Mouse (Mus musculus) adrenal gland, adult 18-20 months (tissue): ENCODE measurements around the gene Midn. TPM values are rescaled to one million over a fixed set of nuclear protein-coding genes. Genes with fewer than 3 reads are reported as not detected.
A peak's percentile ranks its signal among the peaks of the same experiment; 100 is the strongest.

Experiments used
- DNase-seq, 2 experiments: peaks; one replicate each; pipeline ENCODE4 v3.0.0; 2021 to 2022; ENCODE audit warnings: low spot score in 2 of 2
- total RNA-seq, 2 experiments: library from RNA; stranded (reverse); gene quantifications; 1 replicate in 1 of 2; 2 replicates in 1 of 2; pipeline ENCODE4 v1.2.3; 2021

Midn gene
- total RNA-seq, 2 experiments from 2014 or later = 64.8 to 82.0 TPM

DNA sequence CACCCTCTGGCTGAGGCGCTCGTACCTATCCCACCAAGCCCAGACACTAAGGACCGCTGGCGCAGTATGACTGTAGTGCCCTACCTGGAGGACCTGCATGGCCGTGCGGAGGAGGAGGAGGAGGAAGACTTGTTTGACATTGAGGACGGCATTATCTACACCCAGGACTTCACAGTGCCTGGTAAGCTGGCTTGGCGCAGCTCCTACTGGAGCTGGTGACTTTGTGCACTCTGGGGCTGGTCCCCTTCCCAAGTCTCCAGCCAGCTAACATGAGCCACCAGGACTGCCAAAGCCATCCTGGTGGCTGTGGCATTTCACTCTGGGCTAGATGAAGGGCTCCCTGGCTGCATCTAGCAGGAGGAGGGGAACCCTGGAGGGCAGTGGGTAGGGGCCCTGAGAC is 20.2 kb upstream of the Midn start:
- no peak for DNase-seq

GRCm38 (mm10) chr10:80129846-80130245 is 18.2 kb upstream of the Midn start:
- DNase-seq = no peak

- DNase-seq = no peak
These were observed 17.6 kb upstream of the Midn start for GRCm38 (mm10) chr10:80130403-80131031.

DNA sequence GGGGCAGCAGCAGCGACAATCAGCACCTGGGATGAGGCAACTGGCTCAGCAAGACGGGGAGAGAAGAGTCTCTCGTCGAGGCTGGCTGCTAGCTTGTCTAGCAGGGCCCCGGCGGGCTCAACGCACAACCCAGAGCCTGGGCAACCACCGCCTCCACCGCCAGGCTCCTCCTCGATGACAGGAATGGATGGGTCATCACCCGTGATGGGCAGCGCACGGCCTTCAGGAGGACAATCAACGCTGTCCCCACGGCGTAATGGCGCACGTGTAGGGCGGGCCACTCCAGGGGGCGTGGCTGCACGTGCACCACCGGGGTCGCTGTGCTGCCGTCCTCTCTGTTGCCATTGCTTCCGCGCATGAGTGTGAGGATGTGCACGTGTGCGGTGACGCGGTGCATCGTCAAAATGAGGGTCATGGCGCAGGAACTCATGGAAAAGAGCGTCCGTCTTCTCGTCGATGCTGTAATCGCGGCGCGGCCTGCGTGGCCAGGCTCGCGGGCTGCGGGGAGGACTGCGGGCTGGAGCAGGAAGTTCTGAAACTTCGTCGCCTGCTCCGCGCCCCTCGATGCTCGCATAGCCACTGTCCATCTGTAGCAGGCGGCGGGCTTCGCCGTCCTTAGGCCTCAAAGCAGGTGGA is 16.6 kb upstream of the Midn start:
- no peak for DNase-seq

GRCm38 (mm10) chr10:80131952-80132350 is 16.1 kb upstream of the Midn start:
- no peak for DNase-seq

DNA sequence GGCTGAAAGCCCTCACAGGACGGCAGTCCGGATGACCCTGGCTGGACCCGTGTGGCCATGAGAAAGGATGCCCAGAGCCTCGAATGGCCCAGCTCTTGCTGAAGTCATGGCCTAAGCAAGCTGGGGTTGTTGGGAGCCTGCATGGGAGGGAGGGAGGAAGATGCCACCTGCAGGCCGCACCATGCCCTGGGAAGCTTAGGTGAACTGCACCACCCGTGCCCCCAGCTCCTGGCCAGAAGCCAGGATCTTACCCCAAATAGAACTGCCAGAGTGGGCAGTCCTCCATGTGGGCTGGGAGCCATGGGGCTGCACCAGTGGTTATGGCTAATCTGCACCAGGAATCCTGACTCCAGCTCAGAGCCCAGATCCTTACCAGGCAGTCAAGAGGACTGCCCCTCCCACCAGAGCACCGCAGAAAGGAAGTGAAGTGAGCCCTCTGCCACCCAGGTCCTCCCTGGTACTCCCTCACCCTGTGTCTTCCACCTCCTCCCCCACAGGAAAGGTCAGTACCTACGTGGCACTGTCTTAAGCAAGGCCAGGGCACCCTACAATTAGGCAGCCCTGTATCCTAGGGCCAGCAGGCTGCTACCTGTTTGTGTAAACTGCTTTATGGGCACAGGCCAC is 14.7 kb upstream of the Midn start:
- DNase-seq = no peak

DNA sequence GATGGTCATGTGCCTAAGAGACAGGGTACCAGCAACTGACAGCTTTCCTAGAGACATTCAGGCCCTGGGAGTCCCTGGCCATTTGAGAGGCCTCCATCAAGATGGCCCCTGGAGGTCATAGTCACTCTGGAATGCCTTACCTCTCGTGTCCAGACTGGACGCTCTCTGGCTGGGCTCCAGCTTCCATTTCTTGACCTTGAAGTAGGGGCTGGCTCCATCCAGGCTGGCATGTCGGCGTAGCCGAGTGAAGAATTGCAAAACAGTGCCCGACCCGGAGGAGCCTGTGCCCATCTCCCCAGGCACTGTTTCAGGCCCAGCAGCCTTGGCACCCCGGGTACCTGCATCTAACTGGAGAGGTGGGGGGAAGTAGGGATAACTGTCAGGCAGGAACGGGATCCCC is 13.7 kb upstream of the Midn start:
- no peak for DNase-seq

DNA sequence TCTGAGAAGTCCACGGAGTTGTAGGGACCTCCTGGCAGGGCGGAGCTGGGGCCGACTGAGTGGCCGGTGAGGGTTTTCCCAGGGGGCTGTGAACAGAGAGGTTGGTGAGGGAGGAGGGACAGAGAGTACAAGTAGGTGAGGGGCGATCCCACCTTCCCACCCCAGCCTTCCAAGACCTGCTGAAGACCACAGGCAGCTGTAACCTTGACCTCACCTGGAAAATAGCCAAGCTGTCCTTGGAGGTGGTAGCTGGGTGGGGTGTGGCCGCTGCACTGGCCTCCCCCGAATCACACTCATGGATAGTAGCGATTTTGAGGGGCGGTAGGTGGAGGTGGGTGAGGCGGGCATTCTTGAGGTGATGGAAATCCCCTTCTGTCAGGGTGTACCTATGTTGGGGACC is 12.9 kb upstream of the Midn start:
- no peak for DNase-seq

DNA sequence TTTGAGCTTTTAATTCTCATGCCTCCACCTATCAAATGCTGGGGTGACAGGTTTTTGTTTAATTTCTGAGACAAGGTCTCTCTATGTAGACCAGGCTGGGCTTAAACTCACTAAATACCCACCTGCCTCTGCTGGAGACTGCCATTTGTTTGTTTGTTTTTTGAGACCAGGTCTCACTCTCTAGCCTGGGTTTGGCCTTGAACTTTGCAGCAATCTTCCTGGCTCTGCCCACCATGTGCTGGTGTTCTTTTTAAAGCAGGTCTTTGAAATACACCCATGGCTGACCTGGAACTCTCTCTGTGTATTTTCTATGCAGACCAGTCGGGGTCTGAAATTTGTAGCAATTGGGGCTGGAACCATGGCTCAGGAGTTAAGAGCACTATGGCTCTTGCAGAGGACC is 12.4 kb upstream of the Midn start:
- DNase-seq = no peak

DNA sequence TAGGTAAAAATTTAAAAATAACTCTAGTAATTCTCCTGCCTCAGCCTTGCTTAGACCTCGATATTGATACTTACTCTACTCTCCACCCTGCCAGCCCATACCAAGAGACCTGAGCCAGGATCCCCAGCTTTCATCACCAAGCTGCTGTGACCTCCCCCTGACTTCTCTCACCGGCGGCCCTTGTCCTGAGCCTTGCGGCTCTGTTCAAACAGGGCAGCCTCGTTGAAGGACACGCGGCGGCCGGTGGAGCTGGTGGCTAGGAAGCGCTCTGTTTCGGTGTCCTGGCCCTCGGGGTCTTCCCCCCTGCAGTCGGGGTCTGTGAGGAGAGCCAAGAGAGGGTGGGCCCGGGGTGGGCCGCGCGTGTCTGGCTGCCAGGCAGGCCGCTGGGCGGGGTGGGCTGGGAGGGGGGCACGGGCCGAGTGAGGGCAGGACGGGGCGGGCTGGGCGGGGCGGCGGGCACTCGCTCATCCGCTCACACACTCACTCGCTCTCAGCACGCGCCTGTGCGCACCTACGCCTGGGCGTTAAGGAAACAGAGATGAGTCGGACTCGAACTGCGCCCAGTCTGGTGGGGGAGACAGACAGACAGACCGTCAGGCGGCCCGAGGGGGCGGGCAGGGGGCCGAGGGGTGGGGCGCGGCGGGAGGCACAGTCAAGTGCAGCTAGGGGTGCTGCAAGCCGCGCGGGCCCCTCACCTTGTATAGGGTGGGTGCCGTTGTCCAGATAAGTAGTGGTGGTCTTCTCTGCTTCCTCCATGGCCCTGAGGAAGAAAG is 11.7 kb upstream of the Midn start:
- no peak for DNase-seq

DNA sequence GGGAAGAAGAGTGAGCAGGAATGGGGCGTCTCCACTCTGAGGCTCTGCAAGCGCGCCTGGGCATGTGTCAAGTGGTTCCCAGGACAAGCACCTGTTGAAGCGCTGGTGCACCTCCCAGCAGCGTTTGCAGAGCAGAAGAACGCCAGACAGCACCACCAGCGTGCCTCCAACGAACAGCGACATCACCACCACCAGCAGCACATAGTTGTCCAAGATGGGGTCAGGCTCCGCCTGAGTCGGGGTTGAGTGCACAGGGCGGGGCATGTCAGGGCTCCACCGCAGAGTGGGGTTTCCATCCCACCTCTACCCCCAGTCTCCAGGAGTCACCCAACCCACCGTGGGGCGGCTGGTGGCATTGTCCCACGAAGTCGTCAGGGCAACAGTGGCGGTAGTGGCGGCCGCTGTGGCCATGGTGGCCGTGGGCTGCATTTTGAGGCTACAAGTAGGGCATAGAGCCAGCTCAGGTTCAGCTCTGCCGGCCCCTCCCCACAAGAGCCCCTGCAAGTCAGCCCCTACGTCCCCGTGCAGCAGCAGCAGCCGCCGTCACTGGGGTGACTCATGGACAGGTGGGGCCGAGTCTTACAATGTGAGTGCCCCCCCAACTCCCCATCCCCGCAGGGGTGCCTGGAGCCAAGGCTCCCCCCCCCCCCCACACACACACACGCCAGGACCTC is 11.0 kb upstream of the Midn start:
- no peak for DNase-seq

GRCm38 (mm10) chr10:80137626-80138552 is 10.2 kb upstream of the Midn start:
- DNase-seq = no peak

GRCm38 (mm10) chr10:80138553-80139438 is 9.3 kb upstream of the Midn start, which contains the start of gene Atp5d:
Gene Atp5d (plus strand): TSS chr10:80138632.
- peak; percentile 67 to 78 for DNase-seq

- no peak for DNase-seq
These were observed 8.7 kb upstream of the Midn start for GRCm38 (mm10) chr10:80139439-80139775.

- DNase-seq = no peak
These were observed 8.0 kb upstream of the Midn start for GRCm38 (mm10) chr10:80139975-80140665.

- DNase-seq = no peak
These were observed 7.4 kb upstream of the Midn start, which contains the start of gene Cbarp for GRCm38 (mm10) chr10:80140666-80141035. Gene Cbarp (minus strand): TSS chr10:80140835.

DNA sequence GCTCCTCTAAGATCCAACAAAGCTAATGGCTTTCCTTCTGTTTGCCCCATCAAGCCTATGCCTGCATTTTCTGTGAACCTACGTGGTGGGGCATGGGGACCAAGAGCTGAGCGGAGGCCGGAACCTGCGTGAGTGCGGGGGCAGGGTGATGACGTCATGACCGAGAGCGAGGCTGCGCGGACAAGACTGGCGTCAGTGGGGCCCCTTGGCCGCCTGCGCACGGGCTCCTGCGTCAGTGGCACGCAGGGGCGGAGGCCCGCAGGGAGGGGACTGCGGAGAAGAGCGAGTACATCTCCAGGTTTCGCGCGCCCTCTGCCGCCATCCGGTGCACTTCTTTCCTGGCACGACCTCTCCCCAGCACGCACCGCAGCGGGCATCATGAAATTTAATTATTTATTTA is 6.8 kb upstream of the Midn start:
- peak; percentile 94 to 95 for DNase-seq

DNA sequence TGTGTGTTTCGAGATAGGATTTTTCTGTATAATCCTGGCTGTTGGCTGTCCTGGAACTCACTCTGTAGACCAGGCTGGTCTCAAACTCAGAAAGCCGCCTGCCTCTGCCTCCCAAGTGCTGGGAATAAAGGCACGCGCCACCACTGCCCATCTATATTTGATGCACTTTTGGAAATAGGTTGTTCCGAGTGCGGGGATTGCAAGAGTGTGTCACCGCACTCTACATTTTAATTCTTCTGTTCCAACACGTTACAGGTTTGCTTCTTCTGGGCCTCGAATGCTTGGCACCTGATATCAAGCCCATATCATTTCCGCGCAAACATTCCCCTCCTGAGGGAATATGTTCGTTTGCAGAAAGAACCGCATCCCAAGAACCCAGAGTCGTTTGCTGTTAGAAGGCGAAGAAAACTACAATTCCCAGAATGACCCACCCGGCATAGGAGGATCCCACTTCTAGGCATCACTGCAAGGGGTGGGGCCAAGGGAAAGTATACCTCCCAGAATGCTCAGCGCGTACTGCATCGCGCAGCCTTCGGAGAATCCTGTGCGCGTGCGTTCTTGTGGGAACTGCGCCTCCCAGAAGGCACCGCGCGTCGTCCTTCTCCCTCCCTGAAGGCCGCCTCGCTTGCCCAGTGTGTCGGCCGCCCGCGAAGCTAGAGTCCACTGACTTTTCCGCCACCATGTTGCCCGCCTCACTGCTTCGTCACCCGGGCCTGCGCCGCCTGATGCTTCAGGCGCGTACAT is 6.1 kb upstream of the Midn start:
- DNase-seq = peak; percentile 84 to 85
